Mouse (Mus musculus): ENCODE data around the gene Cwc15.

GRCm38 (mm10) chr9:14517296-14517695, 16.9 kb downstream of the Cwc15 start:
- no peak for TF ChIP-seq EP300 (IDR thresholded peaks at IDR 0.05; ENCODE audit: low read depth)
- no peak for TF ChIP-seq CTCF (IDR thresholded peaks at IDR 0.05; ENCODE audit: low read depth)

Measured in liver, embryonic 14.5 days (tissue).